Mouse (Mus musculus) heart, postnatal 36 days (tissue): ENCODE measurements around the gene Nudt8. TPM values are rescaled to one million over a fixed set of nuclear protein-coding genes. Genes with fewer than 3 reads are reported as not detected.
A peak's percentile ranks its signal among the peaks of the same experiment; 100 is the strongest.

Experiments
- DNase-seq, 2 experiments: peaks; one replicate each; pipeline ENCODE4 v3.0.0; 2021 to 2022
- intact Hi-C: fragments of 180-260 bp; cut with DNase I; formaldehyde crosslinking; loops from one replicate; pipeline ENCODE4 v1.15.1; 2025
- total RNA-seq, 2 experiments: library from RNA; stranded (reverse); gene quantifications; 2 replicates each; pipeline ENCODE4 v1.2.3; 2021

Nudt8 gene
- total RNA-seq, 2 experiments from 2014 or later, result 126 to 140 TPM

DNA sequence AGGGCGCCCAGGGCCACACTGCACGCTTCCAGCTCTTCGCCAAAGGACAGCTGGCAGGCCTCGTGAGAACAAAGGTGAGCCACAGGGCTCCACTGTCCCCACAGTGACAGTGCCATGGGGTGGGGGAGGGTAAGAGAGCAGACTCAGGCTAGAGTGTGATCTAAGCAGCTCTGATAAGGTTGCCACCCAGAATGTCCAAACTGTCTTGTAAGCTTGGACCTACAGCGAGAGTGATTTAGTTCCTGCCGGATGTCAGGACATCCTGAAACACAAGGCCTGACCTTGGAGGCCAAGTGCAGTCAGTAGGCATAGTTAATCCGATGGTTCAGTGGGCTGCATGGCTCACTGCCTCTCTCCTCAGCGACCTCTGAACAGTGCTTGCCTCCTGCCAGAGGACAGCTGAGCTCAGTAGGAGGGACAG is 15.1 kb upstream of the Nudt8 start:
- peak; percentile 38 to 54 for DNase-seq
- intact Hi-C loops, result no loop called here

GRCm38 (mm10) chr19:3986334-3986733 is 14.0 kb upstream of the Nudt8 start, which contains the start of gene Acy3:
TSS of gene Acy3 (plus strand) at chr19:3986570.
- DNase-seq, result peak; percentile 86 to 87
- intact Hi-C loops, result no loop called here

- no peak for DNase-seq
- intact Hi-C loops, result no loop called here
Observed at GRCm38 (mm10) chr19:3988066-3988465, 12.3 kb upstream of the Nudt8 start.

DNA sequence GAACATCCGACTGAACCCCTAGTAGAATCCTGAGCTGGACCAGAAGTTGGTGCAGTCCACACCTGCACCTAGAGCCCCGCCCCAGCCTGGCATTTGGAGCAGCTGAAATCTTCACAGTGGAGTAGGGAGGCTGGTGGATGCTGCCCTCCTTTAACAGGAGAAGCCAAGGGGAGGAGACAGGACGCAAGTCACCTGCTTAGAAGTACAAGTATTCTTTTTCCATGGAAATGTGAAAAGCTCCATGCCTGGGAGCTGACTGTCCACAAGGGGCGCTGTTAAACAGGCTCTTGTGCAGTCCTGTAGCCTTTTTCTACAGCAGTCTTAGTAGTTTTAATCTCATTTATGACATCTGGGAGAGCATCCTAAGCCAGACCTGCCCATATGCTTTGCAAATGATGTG is 11.6 kb upstream of the Nudt8 start:
- DNase-seq, result no peak
- intact Hi-C loops, result no loop called here

DNA sequence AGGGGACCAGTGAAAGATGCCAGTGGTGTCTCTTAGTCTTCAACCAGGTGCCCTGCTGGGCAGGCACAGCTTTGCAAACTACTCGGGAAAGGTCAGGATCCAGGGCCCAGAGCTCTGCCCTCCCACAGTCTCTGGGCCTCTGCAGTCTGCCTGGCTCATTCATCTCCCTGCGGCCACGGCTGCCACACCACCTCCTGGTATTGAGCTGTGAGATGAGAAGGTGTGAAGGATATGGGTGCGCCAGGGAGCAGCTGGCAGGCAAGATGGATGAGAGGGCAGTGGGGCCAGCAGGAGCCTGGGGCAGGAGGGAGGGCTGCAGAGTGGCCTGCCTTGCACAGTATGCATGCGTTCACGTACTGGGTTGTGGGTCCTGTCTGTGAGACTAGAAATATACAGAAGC is 9.6 kb upstream of the Nudt8 start:
- intact Hi-C loops, result no loop called here
- DNase-seq, result no peak

- no peak for DNase-seq
- intact Hi-C loops, result no loop called here
Observed at GRCm38 (mm10) chr19:3991562-3991961, 8.8 kb upstream of the Nudt8 start.

- DNase-seq, result no peak
- intact Hi-C loops, result no loop called here
Observed at GRCm38 (mm10) chr19:3991966-3992365, 8.4 kb upstream of the Nudt8 start.

DNA sequence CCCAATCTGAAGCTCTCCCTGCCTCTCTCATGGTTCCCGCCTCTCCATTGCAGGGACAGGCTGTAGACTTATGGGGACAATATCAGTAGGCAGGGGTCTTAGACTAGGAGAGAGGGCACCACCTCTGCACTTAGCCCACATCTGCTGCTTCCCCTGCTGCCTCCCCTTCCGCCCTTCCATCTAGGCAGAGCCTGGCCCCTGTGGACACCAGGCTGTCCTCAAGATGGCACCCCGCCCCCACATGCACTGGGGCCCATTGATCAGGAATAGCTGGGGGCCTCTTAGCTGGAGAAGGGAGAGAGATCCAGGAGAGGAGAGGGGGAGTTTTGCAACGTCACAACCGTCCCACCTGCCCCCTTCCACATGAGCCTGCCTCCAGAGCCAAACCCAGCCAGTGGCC is 8.0 kb upstream of the Nudt8 start, which contains the start of gene Tbx10:
TSS of gene Tbx10 (plus strand) at position 337 of the 400 bp plus-strand sequence.
- DNase-seq, result no peak
- intact Hi-C loops, result no loop called here

GRCm38 (mm10) chr19:3994932-3995331 is 5.4 kb upstream of the Nudt8 start:
- no peak for DNase-seq
- intact Hi-C loops, result no loop called here

GRCm38 (mm10) chr19:3995505-3995904 is 4.9 kb upstream of the Nudt8 start:
- DNase-seq, result no peak

DNA sequence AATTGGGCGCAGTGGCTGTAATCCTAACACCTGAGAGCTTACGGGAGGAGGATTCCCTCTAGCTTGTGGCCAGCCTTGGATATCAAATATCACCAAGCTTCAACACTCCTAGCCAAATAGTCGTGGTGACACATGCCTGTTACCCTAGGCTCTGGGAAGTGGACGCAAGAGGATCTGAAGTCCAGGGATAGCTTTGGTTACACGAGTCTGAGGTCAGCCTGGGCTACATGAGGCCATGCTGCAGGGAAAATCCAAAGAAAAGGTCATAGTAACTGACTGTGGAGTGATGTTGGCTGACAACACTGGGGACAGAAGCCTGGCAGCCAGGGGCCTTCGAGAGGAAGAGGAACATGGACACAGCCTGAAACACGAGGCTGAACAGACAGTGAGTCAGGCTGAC is 4.3 kb upstream of the Nudt8 start:
- intact Hi-C loops, result no loop called here
- DNase-seq, result no peak

More at GRCm38 (mm10) chr19:3995505-3995904, 4.9 kb upstream of the Nudt8 start:
- intact Hi-C loops, result no loop called here

GRCm38 (mm10) chr19:3996747-3997146 is 3.6 kb upstream of the Nudt8 start:
- intact Hi-C loops, result no loop called here
- no peak for DNase-seq

GRCm38 (mm10) chr19:3997231-3997630 is 3.1 kb upstream of the Nudt8 start:
- intact Hi-C loops, result no loop called here
- no peak for DNase-seq

DNA sequence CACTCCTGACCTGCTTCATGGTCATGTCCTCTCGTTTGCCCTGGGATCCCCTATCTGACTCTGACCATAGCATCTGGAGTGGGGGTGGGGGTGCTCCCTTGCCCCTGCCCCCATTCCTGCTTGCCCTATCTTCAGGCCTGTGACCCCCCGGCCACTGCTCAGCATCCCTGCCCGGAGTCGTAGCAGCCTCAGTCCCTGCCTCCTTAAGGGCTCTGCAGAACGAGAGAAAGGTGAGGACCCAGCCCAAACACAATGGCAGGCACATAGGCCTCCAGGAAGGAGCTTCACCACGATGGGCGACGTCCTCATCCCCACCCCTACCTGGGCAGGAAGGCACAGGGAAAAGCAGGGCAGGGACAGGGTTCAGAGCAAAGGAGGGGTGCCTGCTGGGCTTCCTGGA is 2.0 kb upstream of the Nudt8 start:
- no peak for DNase-seq
- intact Hi-C loops, result no loop called here

DNA sequence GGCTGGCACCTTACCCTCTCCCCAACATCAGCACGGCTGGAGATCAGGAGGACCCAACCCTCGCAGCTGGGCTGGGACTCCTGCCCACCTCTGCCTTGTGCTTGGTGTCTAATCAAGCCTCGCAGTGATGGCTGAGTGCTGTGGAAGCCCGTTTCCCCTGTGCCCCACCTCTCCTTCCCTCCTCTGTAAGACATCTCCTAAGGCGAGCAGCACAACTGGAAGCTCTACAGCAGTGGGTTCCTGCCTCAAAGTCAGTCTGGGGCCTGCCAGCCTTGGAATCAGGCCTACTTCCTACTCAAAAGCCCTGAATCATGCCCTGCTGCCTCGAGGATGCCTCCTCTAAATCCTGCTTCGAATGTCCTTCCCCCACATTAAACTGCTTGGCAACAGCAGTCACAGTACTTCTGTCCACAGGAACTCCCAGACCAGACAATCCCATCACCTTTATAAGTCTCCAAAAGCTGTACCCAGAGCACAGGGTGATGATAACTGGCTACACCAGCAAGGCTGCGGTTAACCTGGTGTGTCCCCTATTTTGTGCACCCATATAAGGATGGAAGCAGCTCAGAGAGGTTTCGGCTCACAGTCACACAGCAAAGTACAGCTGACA is 1.2 kb upstream of the Nudt8 start:
- intact Hi-C loops, result no loop called here
- no peak for DNase-seq

DNA sequence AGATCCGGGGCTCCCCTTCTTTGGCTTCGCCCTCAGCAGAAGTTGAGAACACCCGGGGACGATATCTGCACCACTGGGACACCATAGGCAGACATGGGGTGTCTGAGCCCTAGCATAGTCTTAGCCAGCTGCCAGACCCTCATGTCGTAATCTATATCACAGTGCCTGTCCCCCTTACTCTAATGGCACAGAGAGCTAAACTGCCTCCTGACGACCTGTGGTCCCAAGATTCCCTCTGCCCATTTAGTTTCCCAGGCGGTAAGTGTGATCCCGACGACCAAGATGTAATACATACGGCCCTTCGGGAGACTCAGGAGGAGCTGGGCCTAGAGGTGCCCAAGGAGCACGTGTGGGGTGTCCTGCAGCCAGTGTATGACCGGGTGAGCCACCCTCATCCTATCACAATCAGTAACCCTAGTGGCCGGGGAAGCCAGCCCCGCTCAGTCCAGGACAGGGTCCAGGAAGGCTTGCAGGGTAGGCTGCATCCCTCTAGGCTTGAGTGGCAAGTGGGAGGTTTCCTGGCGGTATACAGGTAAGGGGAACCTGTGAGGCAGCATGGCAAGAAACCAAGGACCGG is 657 bp downstream of the Nudt8 start:
- intact Hi-C loops, result loop anchor here (1.0 kb wide), 1 partner anchor 10 kb away; no protein-coding TSS in a partner anchor
- no peak for DNase-seq

- intact Hi-C loops, result loop anchor here (1.0 kb wide), 1 partner anchor 10 kb away; no protein-coding TSS in a partner anchor
- no peak for DNase-seq
Observed at GRCm38 (mm10) chr19:4001752-4002151, 1.4 kb downstream of the Nudt8 start.

DNA sequence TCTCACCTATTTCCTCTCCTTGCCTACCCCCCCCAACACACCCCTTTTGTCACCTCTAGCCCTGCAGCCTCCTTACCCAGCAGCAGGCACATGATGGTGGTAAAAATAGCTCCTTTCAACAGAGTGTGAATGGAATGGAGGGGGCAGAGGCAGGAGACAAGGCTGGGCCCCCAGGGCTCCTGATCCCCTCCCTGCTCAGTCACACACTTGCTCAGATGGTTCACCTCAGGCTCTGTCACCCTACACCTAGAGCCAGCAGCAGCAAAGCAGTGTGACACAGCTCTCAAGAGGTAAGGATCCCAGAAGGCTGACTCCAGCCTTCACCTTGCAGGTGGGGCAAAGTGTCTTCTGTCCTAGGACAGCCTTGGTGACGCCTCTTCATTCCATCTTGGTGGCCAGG is 2.7 kb downstream of the Nudt8 start, which contains the start of gene Doc2g:
TSS of gene Doc2g (plus strand) at position 202 of the 400 bp plus-strand sequence.
- intact Hi-C loops, result no loop called here
- no peak for DNase-seq

DNA sequence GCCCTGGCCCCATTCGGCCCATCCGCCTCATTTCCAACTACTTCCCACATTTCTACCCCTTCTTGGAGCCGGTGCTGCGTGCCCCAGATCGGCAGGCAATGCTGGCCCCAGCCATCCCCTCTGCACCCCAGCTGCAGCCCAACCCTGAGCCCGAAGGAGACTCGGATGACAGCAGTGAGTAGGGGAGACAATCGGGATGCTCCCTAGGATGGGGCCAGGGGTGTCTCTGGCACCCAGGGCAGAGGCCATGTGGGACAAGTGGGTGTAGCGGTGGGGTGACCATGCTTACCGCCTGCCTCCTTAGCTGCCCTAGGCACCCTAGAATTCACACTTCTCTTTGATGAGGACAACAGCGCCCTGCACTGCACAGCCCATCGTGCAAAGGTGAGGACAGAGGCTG is 3.3 kb downstream of the Nudt8 start:
- intact Hi-C loops, result no loop called here
- DNase-seq, result no peak

GRCm38 (mm10) chr19:4004331-4004730 is 4.0 kb downstream of the Nudt8 start:
- intact Hi-C loops, result no loop called here
- no peak for DNase-seq

- intact Hi-C loops, result no loop called here
Observed at GRCm38 (mm10) chr19:4005091-4005490, 4.7 kb downstream of the Nudt8 start.

GRCm38 (mm10) chr19:4005971-4006370 is 5.6 kb downstream of the Nudt8 start:
- intact Hi-C loops, result no loop called here
- DNase-seq, result no peak

More at GRCm38 (mm10) chr19:4005091-4005490, 4.7 kb downstream of the Nudt8 start:
- no peak for DNase-seq
